Mouse (Mus musculus) embryo, embryonic 10 days (tissue): Measurements from ENCODE around the gene Dna2.
A peak's percentile ranks its signal among the peaks of the same experiment; 100 is the strongest.

Source experiments
- DNase-seq: peaks from one replicate; pipeline ENCODE4 v3.0.0-alpha.2; 2015; ENCODE audit warnings: low spot score

Dna2 gene

DNA sequence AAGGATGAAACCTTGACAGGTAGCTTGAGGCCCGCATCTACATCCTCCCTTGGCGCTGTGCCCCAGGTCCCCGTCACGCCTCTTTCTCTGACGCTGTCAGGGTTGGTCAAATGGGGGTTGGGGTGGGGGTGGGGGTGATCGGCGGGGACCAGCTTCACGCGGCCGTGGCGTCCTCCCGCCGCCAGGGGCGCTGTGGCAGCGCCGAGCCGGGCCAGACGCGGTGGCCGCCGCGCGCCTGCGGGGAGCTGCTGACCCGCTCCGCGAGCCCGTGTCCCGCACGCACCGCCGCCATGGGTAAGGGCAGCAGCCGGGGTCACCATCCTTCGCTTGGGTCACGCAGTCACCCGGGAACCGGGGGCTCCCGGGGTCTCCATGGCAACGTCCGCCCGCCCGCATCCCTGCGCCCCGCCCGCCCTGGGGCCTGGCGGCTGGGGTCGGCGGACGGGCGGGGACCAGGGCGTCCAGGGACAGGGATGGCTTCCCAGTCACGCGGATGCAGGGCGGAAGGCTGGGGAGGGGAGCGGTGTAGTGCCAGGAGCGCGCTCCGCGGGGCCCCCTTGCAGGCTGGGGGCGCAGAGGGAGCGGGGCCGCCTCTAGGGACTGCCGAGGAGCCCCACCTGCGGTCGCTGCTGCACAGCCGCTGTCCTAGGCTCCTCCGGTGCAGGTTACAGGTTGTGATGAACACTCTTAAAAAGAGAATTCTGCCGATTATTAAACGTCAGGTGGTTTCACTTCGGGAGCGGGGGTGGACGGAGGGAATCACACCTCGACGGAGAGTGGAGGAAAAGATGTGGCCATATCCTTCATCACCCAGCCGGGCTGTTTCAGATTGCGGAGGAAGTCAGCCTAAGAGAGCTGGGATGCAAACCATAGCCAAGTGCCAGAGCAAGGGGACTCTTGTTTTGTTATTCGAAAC is 33.5 kb downstream of the Dna2 start, which contains the start of gene Rufy2:
TSS of gene Rufy2 (plus strand) at position 185 of the 916 bp plus-strand sequence.
- peak; percentile 86 for DNase-seq

GRCm38 (mm10) chr10:62984072-62984471 is 37.2 kb downstream of the Dna2 start:
- DNase-seq: no peak

- no peak for DNase-seq
Measured at GRCm38 (mm10) chr10:62984495-62984894, 37.7 kb downstream of the Dna2 start.

DNA sequence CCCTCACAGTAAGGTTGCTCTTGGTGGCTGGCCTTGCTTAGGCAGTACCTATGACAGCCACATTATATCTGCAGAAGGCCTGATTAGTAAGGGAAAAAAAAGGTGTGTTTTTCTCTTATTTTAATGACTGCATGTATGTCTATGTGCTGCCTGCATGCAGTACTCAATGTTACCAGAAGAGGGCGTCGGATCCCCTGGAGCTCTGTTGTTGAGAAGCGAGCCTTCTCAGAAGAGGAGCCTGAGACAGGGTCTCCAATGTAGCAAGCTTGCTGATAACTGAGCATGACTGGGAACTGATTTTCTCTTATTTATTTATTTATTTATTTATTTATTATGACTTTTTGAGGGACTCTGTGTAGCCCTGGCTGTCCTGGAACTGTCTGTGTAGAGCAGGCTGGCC is 40.5 kb downstream of the Dna2 start:
- DNase-seq: peak; percentile 63

- no peak for DNase-seq
Measured at GRCm38 (mm10) chr10:62990636-62991035, 43.8 kb downstream of the Dna2 start.

DNA sequence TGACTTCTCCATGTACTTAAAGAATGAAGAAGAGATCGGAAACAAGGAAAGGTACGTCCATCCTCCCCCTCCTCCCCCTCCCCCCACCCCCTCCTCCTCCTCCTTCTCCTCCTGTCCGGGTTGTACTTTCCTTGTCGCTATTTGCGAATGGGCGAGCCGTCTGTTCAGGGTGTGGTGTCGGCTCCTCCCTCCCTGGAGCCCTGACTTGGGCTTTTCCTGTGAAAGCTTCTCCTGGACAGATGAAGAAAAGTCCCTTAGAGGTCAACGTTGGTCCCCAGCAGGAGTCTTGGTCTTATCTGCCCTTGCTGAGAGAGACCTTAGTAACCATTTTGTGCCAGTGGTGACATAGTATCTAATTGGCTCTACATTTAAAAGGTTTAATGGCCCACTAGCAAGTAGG is 47.2 kb downstream of the Dna2 start:
- DNase-seq: no peak

DNA sequence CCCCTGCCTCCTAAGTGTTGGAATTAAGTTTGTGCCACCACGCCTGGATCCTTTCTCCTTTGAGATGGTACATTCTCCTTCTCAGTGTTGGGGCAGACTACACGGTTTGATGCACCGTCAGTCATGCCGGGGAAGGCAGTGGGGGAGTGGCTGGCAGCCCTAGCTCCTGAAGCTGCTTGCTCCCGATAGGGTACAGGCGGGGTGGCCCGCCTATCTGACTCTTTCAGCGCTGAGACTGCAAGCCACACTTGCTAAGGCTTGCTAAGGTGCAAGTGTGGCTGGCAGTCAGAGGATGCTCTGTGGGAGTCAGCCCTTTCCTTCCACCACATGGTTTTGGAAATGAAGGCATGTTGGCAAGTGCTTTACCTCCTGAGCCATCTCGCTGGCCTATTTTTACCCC is 53.8 kb downstream of the Dna2 start:
- no peak for DNase-seq

GRCm38 (mm10) chr10:63003252-63003651 is 56.4 kb downstream of the Dna2 start:
- no peak for DNase-seq

GRCm38 (mm10) chr10:63004556-63004955 is 57.7 kb downstream of the Dna2 start:
- DNase-seq: no peak

GRCm38 (mm10) chr10:63008193-63008592 is 61.4 kb downstream of the Dna2 start:
- no peak for DNase-seq

GRCm38 (mm10) chr10:63010268-63010667 is 63.4 kb downstream of the Dna2 start:
- no peak for DNase-seq

DNA sequence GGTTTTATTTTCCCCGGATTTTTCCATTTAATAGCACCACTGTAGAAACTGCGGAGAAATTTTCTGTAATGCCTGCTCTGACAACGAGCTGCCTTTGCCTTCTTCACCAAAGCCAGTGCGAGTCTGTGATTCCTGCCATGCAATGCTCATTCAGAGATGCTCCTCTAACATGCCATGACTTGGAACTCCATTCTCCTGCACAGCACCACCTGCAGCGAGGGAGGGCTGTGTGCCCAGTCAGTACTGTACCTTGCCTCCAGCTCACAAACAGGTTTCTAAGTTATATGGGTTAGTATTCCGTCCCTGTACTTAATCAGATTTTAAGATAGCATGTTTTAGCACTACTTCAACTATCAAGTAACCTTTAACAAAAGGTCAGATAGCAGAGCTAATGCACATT is 64.7 kb downstream of the Dna2 start:
- DNase-seq: no peak

GRCm38 (mm10) chr10:63013476-63013875 is 66.7 kb downstream of the Dna2 start:
- no peak for DNase-seq

- DNase-seq: no peak
Measured at GRCm38 (mm10) chr10:63014168-63014567, 67.3 kb downstream of the Dna2 start.

GRCm38 (mm10) chr10:63019304-63019703 is 72.5 kb downstream of the Dna2 start:
- no peak for DNase-seq

- DNase-seq: no peak
Measured at GRCm38 (mm10) chr10:63021702-63022101, 74.9 kb downstream of the Dna2 start.

DNA sequence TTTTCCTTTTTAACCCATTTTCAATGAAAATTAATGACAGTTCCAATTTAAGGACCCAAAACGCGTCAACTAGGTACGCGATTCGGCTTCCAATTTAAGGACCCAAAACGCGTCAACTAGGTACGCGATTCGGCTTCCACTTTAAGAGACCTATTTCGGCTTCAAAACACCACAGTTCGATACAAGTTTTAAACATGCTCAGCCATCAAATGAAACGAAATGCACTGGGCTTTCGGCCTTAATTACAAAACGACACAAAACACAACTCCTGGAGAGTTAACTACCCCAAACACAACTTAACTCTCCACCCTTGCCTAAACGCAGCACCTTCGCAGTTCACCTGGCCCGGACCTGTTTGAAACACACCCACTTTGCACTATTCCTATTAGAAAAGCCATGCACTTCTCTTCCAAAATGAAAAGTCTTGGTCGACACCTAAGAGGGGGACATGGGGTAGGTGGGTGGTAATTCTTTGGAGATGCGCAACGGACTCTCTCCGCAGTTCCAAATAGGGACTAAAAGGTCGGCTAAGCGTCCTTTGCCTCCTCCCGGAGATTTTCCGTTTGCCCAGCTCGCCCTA is 75.8 kb downstream of the Dna2 start:
- DNase-seq: no peak

GRCm38 (mm10) chr10:63023121-63023748 is 76.4 kb downstream of the Dna2 start:
- peak; percentile 63 for DNase-seq
